Mouse (Mus musculus) embryo, embryonic 10 days (tissue): ENCODE data around the gene Hephl1.
"Not testable (repeated sequence)": the region's sequence is repeated elsewhere in the genome, so short reads cannot be mapped to it uniquely, and the experiment has no call there.

ENCODE experiments used
- DNase-seq: peaks from one replicate; pipeline ENCODE4 v3.0.0-alpha.2; 2015; ENCODE audit warnings: low spot score

The Hephl1 gene

GRCm38 (mm10) chr9:15112008-15112407 lies at the start of gene Hephl1:
Gene Hephl1, minus strand, starts transcription at chr9:15112108.
- no peak for DNase-seq

DNA sequence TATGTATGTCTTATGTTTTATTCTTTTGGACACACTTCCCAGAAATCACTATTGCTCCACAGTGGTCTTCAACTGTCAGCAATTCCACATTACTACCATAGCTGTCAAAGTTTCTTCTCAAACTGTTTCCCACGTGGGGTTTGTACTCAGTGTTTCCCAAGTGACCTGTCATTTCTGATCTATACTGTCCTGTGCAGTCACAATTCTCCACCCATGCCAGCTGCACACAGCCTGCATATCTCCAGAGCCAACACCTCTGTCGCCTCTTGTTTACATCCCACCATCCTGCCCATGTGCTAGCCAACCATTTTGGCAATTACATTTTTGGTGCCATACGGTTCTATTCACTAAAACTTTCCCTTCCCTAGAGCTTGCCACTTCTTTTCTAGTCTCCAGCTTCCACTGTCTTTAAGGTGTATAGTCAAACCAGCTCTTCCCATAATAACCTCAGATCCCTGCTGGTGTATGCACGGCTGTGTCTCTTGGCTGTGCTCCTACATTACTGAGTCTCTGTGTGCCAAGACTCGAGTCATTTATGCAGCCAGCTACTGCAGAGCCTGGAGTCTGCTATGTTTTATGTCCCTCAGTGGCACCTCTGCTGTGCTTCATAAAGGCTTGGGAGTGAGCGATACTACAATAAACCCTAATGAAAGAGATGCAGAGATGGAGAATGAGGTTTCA lies 37.5 kb upstream of the Hephl1 start:
- no peak for DNase-seq

- DNase-seq, result no peak
These were observed 28.6 kb upstream of the Hephl1 start for GRCm38 (mm10) chr9:15140546-15140945.

DNA sequence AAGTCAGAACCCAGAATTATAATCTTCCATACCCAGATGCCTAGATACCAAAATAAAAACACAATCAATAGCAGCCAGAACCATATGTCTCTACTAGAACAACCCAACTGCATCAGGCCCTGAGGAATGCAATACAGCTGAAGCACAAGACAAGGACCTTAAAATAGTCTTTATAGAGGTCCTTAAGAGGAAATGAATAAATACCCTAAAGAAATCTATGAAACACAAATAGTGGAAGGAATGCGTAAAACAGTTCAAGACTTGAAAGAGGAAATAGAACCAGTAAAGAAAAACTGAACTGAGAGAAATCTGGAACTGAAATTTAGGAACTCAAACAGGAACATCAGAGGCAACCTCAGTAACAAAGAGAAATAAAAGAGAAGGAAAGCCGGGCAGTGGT lies 14.0 kb upstream of the Hephl1 start:
- no peak for DNase-seq

GRCm38 (mm10) chr9:15122431-15122830 lies 10.5 kb upstream of the Hephl1 start:
- DNase-seq, result no peak

GRCm38 (mm10) chr9:15120841-15121358 lies 9.0 kb upstream of the Hephl1 start:
- peak; percentile 28 for DNase-seq

GRCm38 (mm10) chr9:15120209-15120608 lies 8.3 kb upstream of the Hephl1 start:
- peak; percentile 27 for DNase-seq

- no peak for DNase-seq
These were observed 7.6 kb upstream of the Hephl1 start for GRCm38 (mm10) chr9:15119515-15119914.

- DNase-seq, result no peak
These were observed 4.3 kb upstream of the Hephl1 start for GRCm38 (mm10) chr9:15116165-15116564.

GRCm38 (mm10) chr9:15114102-15114501 lies 2.2 kb upstream of the Hephl1 start:
- DNase-seq, result peak; percentile 46

DNA sequence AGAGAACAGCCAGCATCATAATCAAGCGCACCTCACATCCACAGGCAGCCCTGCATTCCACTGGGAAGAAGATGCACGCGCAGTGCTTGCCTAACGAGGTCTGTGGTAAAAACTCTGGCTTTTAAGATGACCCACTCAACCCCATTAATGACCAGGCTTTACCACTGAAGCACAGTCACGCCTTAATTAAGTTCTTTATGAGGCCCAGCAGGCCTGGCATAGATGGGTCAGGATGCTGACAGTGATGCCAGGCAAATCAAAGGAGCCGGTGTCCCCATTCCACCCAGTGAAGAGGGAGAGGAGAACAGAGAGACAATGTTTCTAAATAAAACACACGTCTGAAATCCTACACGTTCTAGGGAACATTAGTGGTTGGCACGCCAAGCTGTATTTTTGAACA lies 3.8 kb downstream of the Hephl1 start:
- DNase-seq, result no peak

DNA sequence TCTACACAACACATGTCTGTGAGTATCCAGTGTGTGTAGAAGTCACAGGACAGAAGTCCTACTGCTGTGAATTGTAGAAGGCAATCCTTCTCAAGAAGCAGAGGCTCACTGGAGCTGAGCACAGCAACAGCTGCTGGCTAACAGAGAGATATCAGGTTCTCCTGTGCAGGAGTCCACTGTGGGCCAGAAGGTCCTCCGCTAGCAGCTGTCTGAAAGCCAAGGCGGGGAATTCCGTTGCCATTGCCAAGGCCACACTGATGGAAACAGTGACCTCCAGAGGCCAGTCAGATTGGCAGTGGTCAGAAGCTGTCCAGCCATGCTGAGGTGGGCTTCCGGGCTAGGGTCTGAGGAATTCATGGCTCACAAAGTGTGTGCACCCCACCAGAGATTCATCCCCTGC lies 6.8 kb downstream of the Hephl1 start:
- DNase-seq, result peak; percentile 31

GRCm38 (mm10) chr9:15103579-15104300 lies 8.2 kb downstream of the Hephl1 start:
- no peak for DNase-seq

- no peak for DNase-seq
These were observed 10.3 kb downstream of the Hephl1 start for GRCm38 (mm10) chr9:15101531-15102161.

DNA sequence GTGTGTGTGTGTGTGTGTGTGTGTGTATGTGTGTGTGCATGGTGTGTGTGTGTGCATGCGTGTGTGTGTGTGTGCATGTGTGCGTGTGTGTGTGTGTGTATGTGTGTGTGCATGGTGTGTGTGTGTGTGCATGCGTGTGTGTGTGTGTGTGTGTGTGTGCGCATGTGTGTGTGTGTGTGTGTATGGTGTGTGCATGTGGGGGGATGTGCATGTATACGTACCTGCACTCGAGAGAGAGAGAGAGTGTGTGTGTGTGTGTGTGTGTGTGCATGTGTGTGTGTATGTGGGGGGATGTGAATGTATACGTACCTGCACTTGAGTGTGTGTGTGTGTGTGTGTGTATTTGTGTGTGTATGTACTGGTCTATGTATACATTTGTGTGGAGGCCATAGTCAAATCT lies 13.5 kb downstream of the Hephl1 start:
- not testable (repeated sequence) for DNase-seq

GRCm38 (mm10) chr9:15097172-15097571 lies 14.7 kb downstream of the Hephl1 start:
- DNase-seq, result no peak

GRCm38 (mm10) chr9:15096161-15096560 lies 15.7 kb downstream of the Hephl1 start:
- DNase-seq, result no peak

- DNase-seq, result no peak
These were observed 16.7 kb downstream of the Hephl1 start for GRCm38 (mm10) chr9:15095206-15095605.

DNA sequence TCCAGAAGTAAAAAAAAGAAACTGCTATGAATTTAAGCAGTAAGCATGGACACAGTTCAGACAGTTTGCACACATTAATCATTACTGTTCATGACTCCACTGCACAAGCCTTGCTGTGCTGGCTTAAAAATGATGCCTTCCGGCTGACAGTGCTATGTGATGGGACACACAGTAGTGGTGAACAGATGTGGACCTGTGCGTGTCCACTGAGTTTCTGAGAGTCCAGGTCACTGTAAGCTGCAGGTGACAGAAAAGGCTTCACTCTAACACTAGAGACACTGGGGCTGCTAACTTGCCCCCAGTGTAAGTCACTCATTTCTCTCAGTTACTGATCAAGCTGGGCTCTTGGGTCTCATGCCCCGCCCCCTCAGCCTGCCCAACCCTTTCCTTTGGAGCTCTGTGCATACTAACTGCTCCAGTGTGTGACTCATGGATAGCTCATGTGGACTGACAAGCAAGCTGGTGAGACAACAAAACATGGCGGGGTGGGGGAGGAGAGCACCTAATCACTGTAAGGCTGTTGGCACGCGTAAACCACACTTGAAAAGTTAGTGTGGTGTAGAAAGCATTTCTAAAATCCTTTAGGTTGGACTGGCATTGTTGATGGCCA lies 43.1 kb downstream of the Hephl1 start:
- DNase-seq, result no peak

- no peak for DNase-seq
These were observed 43.8 kb downstream of the Hephl1 start for GRCm38 (mm10) chr9:15067995-15068685.

GRCm38 (mm10) chr9:15064176-15064575 lies 47.7 kb downstream of the Hephl1 start:
- DNase-seq, result no peak

DNA sequence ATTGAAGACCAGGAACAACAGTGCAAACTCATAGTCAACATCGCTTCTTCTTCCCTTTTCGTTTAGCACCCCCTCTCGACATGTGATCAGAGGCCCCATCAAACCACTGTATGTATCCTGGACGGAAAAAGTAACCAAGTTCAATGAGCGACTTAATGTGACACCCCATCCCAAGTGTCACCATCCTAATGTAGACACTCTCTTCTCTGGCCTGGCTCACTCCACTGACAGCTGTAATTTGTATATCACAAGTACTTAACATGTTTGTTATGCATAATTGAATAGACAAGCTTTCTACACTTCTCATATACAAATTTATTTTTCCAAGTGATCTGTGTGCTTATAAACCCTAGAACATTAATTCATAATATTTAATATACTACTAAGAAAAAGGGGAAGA lies 51.1 kb downstream of the Hephl1 start:
- DNase-seq, result no peak
